Mouse (Mus musculus) T-helper 2 cell (primary cell): ENCODE measurements around the gene Hnrnpd.

Source experiments
- in situ Hi-C: fragments of 300-600 bp; cut with MboI, MseI; formaldehyde crosslinking; loops from one replicate; pipeline ENCODE4 v1.15.1; 2025; ENCODE audit warnings: high pct_unique_total_duplicates

Gene Hnrnpd

DNA sequence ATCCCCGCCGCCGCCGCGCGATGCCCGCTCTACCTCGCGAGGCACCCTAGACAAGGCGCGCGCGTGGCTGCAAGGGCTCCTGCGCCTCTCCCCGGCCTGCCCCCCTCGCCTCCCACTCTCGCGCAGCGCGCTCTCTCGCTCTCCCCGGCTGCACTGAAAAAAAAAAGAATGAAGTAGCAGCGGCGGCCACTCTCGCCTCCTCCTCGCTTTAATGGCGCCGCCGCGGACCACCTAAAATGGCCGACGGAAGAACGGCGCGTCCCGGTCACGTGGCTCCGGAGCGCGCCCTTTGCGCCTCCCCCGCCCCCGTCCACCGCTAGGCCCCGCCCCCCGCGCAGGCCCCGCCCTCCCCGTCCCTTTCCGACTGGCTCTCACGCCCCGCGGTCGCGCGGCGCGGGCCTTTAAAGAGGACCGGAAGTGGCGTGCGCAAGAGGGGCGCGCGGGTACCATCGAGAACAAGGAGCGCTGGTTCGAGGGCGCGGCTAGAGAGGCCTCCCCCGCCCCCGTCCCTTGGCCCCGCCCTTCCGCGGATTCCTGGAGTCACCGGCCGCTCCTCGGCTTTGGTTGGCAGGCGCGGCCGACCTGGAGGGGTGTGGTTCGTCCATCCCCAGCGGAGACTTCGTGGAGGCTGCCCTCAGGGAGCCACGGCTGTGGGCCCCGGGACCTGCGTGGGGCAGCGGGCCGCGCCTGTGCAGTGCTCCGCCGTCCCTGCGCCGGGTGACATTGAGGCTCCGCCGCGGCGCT, at the start of gene Hnrnpd, which contains the start of gene 4930524J08Rik:
Gene Hnrnpd (minus strand): TSS at position 240 of the 744 bp plus-strand sequence.
Gene 4930524J08Rik (plus strand): TSS at position 363 of the 744 bp plus-strand sequence.
- in situ Hi-C loops: loop anchor here (10.0 kb wide), 1 partner anchor 516 kb away; no protein-coding TSS in a partner anchor

- in situ Hi-C loops: loop anchor here (25.0 kb wide), 2 partner anchors 487 to 762 kb away; partner anchors contain the start of genes Cops4, Helq, Lin54 and Mrps18c
These were observed 46.1 kb upstream of the Hnrnpd start for GRCm38 (mm10) chr5:100024868-100025267.

DNA sequence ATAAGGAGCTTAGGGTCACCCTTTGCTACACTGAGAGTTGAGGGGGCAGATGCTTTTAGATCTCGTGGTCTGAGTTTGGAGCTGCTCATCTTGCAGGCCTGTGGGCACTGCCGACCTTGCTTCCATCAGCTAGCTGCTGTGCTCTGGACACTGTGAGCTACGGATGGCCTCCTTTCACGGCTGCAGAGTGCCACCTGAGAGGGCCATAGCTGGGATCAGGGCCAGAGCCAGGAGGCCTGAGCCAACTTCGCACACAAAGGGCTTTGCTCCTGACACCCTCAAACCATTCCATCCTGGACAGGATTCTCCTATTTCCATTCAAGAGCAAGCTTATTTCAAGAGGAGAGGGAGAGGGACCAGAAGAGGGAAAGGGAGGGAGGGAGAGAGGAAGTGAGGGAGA, 45.7 kb upstream of the Hnrnpd start:
- in situ Hi-C loops: no loop called here

DNA sequence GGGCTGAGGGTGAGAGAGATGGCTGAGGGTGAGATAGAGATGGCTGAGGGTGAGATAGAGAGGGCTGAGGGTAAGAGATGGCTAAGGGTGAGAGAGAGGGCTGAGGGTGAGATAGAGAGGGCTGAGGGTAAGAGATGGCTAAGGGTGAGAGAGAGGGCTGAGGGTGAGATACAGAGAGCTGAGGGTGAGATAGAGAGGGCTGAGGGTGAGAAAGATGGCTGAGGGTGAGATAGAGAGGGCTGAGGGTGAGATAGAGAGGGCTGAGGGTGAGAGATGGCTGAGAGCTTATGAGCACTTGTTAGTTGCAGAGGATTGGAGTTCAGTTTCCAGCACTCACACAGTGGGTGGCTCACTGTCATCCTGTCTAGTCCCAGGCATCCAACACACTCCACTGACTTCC, 41.4 kb upstream of the Hnrnpd start:
- in situ Hi-C loops: no loop called here

DNA sequence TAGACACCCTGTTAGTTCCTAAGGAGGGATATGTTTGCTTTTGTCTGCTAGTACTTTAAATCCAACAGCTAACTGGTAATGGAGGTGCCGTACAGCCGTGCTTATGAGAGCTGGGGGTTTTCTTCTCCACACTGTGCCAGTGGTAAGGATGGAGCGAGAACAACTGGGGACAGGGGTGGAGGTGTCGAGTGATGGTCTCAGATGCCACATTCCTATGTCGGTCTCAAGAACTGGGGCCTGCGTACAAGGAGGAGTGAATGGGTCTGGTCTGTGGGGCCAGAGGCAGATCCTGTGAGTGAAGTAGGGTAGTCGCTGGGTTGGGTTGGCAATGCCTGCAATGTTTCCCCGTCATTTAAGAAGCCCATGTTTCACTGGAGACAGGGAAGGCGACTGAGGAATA, 33.9 kb upstream of the Hnrnpd start:
- in situ Hi-C loops: no loop called here

- in situ Hi-C loops: no loop called here
These were observed 29.7 kb upstream of the Hnrnpd start for GRCm38 (mm10) chr5:100008485-100008884.

DNA sequence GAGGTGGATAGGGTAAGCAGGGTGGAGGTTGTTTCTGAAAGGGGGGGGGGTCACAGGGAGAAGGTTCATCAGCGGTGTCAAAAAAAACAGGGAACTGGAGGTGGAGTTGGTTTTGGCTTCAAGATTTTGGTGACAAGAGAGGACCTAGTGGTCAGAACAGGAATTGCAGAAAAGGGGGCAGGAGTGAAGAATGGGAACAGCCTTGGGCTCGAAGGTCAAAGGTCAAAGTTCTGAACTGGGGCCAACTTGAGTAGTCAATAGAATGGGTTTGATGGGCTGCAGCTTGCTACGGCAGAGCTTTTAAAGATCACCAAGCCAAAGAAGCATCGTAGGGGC, 28.3 kb upstream of the Hnrnpd start:
- in situ Hi-C loops: no loop called here

DNA sequence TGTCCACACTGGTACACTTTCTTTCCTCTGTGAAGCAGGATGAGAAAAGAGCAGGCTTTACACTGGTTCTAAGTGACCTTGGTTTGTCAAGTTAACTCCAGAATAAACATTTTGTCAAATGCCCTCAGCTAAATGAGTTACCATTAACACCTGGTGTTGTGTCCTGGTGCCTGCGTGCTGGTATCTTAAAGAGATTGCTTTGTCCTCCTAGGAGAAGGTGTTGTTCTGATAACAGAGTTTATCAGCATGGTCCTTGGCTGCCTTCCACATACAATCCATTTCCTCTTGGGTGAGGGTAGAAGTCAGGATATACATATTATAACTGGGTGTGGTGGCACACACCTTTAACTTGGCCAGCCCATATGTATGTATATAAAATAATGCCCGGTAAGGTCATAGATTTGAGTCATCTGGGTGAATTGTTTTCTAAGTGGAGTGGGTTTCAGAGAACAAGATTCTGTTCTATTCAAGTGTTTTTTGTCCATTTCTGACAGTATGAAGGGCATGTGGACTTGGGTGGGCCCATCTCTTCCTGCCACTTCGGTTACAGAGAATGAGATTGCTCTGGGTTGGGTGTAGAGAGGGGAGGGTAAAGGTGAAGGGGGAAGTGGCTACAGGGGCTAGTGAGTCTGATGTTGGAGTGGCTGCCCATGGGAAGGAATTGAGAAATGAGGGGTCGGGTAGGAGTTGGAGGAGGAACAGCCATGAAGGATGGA, 27.7 kb upstream of the Hnrnpd start:
- in situ Hi-C loops: no loop called here

GRCm38 (mm10) chr5:100005896-100006295, 27.2 kb upstream of the Hnrnpd start:
- in situ Hi-C loops: no loop called here

DNA sequence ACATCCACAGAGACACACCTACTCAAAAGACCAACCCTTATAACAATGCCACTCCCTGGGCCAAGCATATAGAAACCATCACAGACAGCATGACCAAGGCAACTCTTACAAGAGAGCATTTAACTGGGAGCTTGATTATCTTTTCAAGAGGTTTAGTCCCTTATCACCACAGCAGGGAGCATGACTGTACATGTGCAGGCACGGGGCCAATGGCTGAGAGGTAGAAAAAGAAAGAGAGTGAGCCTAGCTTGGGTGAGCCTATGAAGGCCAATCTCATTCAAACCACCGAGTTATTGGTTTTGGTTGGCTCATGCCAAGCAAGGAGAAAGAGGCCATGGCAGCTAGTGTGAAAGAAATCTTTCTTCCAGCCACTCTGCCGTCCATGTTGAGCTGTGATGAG, 26.7 kb upstream of the Hnrnpd start:
- in situ Hi-C loops: no loop called here

GRCm38 (mm10) chr5:100003895-100004294, 25.2 kb upstream of the Hnrnpd start:
- in situ Hi-C loops: no loop called here

DNA sequence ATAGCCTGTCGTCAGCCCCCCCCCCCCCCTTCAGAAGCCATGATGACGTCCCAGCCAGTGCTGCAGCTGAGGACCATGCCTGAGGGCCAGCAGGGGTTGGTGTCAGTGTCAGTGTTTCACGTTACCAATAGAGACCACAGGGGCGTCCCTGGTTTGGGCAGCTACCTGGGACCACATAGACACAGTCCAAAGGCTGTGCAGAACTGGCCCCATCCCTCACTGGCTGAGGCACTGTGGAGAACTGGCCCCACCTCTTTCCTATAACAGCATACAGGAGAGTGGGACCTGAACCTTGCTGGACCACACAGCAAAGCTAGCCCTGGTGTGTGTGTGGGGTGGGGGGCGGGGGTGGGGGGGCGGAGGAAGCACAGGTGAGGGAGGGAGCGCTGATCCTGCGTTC, 21.8 kb upstream of the Hnrnpd start:
- in situ Hi-C loops: no loop called here

- in situ Hi-C loops: no loop called here
These were observed 21.3 kb upstream of the Hnrnpd start for GRCm38 (mm10) chr5:100000048-100000447.

DNA sequence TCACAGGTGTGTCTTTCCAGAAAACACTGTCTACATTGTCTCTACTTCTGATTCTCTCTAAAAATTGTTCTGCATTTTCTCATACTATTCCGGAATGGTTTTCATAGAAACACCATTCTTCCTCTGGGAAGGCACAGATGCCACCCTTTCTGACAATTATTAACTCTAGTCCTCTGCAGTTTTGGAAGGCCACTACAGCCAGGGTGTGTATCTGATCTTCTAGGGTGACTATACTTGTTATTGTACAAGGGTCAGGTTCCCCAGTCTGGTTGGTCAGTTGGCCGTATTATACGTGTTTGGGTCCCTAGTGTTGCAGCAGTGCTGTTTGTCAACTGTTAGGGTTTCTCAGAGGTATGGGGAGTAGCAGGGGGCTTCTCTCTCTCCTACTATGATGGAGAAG, 15.9 kb upstream of the Hnrnpd start:
- in situ Hi-C loops: loop anchor here (5.0 kb wide), 1 partner anchor 47 kb away; no protein-coding TSS in a partner anchor

- in situ Hi-C loops: no loop called here
These were observed 15.4 kb upstream of the Hnrnpd start for GRCm38 (mm10) chr5:99994166-99994565.

DNA sequence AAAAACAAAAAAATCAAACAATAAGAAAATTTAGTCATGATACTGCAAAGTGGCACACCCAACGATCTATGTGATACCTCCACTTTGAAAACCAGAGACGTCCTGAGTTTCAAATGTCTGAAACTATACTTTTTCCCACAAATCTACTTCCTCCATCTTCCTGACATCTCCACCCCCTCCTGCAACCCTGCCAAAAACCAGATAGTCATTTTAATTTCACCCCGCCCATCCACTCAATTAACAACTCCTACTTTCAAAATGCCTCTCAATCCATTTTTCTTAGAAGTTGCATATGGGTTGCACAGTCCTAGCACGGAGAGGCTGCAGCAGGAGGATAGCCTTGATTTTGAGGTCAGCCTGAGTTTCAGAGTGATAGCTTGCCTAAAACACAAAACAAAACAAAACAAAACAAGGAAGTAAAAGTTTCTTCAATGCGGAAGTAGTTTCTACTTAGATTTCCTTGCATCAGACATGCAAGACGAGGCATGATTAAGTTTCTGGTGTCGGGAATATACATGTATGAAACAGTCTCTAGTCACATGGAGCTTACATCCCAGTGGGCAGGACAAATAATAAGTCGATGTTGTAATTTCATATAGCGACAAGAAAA, 4.8 kb upstream of the Hnrnpd start:
- in situ Hi-C loops: loop anchor here (5.0 kb wide), 1 partner anchor 59 kb away; no protein-coding TSS in a partner anchor

- in situ Hi-C loops: loop anchor here (10.0 kb wide), 1 partner anchor 517 kb away; no protein-coding TSS in a partner anchor
These were observed 1.0 kb downstream of the Hnrnpd start for GRCm38 (mm10) chr5:99977516-99978301.

- in situ Hi-C loops: loop anchor here (10.0 kb wide), 1 partner anchor 518 kb away; no protein-coding TSS in a partner anchor
These were observed 2.3 kb downstream of the Hnrnpd start for GRCm38 (mm10) chr5:99976334-99976955.

DNA sequence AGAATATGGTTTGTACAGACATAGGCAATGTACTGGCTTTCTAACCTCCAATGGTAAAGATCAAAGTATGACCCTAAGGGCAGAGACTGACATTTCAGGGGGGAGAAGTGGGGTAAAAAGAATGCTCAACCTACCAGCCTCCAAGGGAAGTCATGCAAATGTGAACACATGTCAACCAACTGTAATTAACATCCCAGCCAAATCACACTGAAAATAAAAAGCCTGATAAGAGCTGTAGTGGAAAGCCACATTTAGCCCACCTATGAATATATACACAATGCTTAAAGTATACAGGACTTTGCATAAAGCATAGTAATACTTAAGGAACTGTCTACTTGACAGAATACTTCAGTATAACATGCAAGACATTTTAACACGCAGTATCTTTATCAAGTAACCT, 3.0 kb downstream of the Hnrnpd start:
- in situ Hi-C loops: loop anchor here (10.0 kb wide), 1 partner anchor 519 kb away; no protein-coding TSS in a partner anchor

DNA sequence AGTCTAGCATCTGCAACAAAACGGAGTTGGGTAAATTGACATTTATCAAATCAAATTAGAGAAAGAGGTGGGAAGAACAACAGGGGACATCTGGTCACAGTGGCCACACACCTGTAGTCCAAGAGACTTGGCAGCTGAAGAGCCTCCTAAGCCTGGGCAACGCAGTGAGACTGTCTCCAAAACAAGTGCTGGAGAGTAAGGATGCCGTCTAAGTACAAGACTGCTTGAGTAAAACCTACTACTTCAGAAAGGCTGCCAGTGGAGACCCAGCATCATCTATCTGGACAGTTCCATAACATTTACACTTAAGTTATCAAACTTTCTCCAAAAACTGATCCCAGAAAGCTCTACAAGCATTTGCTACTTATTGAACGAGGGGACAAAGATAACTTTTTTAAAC, 3.7 kb downstream of the Hnrnpd start:
- in situ Hi-C loops: loop anchor here (10.0 kb wide), 1 partner anchor 520 kb away; no protein-coding TSS in a partner anchor

DNA sequence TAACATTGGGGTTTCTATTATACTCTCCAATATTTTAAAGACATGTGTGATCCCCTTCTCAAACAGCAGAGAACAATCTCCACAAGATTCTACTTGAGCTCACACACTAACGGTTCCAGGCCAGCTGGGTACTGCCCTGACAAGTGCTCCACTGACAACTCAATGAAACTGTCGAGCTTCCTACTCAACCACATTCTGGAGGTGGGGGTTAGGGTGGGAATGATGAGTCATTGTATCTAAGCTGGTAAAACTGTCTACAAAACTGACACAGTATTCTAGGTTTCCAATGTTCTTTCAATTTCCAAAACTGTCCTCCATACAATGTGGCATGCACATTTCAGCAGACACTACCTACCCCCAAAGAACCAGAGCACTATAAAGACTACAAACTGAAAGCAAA, 4.8 kb downstream of the Hnrnpd start:
- in situ Hi-C loops: loop anchor here (10.0 kb wide), 1 partner anchor 521 kb away; no protein-coding TSS in a partner anchor
